Mouse (Mus musculus): Measurements from ENCODE around the gene Rcc1l. TPM values are rescaled to one million over a fixed set of nuclear protein-coding genes. Genes with fewer than 3 reads are reported as not detected.
A peak's percentile ranks its signal among the peaks of the same experiment; 100 is the strongest.

Rcc1l gene
- total RNA-seq, 2 experiments from 2014 or later, result 19.7 to 24.1 TPM

DNA sequence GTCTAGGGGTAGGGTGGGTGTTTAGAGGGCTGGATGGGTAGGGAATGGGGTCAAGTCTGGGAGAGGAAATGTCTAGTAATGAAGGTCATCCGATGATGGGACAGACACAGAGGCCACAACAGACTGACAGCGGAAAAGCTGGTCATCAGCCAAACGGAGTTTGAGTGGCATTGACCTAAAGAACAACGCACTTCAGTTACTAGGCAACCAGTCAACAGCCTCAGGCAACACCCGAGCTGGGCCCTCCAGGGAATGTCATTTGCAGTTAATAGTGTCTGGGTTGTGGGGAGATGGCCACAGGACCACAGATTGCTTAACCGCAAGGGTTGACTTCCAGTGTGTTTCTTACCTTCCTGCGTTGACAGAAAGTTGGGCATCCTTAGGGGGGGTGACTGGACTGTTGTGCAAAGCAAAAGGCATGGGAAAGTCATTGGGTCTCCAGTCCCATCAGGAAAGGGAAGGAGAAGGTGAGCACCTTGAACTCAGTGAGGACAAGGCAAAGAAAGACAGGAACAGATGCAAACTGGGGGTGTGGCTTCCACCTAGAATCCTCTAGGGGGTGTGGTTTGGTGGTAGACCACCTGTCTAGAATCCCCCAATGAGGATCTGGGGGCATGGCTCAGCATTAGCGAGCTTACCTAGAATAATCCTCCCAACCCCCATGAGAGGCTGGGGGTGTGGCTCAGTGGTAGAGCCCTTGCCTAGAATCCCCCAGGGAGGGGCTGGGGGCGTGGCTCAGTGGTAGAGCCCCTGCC, 55.3 kb downstream of the Rcc1l start:
- DNase-seq, result no peak
- intact Hi-C loops (cut with DNase I), result no loop called here

- intact Hi-C loops (cut with DNase I), result no loop called here
- no peak for DNase-seq
These were observed 56.4 kb downstream of the Rcc1l start for GRCm38 (mm10) chr5:134120135-134120534.

DNA sequence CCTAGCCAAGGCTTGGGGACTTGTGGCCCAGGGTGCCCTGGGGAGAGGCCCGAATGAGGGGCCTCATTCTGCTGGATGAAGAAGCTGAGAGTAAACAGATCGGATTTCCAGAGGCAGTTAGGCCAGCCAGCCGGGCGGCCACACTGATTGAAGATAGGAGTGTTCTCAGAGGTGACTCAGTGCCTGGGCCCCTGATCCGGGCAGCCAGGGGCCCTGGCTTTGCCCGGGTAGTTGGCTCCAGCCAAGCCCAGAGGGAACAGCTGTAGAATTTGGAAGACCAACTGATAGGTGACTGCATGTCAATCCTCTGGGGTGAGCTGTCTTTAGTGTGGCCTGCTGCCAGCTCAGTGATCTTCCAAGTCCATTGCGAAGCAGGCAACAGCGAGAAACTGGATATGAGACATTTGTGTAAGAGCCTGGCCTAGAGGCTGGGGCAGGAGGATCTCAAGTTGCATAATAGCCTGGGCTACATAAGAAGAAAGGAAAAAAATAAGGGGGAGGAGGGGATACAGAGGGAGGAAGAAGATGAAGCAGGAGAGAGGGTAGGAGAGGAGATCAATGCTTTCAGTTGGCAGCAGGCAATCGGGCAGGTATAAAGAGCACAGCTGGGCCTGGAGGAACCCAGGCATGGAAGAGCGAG, 57.0 kb downstream of the Rcc1l start:
- intact Hi-C loops (cut with DNase I), result no loop called here
- peak; percentile 61 to 72 for DNase-seq

- intact Hi-C loops (cut with DNase I), result no loop called here
- DNase-seq, result no peak
These were observed 57.7 kb downstream of the Rcc1l start for GRCm38 (mm10) chr5:134118798-134119407.

DNA sequence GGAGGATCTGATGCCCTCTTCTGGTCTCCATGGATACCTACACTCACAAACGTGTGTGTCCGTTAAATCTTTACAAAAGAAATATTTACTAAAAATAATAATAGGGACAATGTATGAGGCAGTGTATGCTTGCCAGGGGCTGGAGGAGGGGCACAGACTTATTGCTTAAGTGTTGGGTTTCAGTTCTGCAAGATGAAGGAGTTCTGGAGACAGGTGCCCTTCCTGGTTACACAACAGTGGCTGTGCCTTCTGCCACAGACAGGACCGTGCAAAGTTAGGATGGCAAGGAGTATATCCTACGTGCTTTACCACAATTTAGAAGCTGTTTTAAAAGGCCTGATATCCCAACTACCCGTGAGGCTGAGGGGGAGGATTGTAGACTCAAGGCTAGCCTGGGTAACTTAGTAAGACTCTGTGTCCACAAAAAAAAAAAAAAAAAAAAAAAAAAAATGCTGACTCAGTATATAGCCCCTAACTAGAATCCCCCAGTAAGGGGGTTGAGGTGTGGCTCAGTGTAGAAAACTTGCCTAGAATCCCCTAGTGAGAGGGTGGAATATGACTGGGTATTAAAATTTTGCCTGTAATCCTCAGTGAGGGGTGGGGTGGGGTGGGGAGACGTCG, 60.8 kb downstream of the Rcc1l start:
- intact Hi-C loops (cut with DNase I), result no loop called here
- DNase-seq, result no peak

GRCm38 (mm10) chr5:134114981-134115380, 61.6 kb downstream of the Rcc1l start:
- peak in 1 of 2 experiments; percentile 35 for DNase-seq
- intact Hi-C loops (cut with DNase I), result no loop called here

DNA sequence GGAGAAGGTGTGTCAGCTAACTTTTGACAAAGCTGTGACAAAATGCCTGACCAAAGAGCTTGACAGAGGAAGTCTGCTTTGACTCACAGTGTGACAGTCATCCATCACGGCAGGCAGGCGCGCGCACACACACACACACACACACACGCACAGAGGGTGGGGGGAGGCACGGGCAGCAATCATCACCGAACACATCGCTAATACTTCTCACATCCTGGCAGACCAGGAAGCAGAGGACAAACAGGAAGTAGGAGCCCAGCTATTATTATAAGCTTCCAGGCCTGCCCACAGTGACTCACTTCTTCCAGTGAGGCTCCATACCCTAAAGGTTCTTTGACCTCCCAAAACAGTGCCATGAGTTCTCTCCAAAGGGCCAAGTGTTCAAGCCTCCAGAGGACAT, 70.7 kb downstream of the Rcc1l start:
- intact Hi-C loops (cut with DNase I), result no loop called here

GRCm38 (mm10) chr5:134102720-134103119, 73.9 kb downstream of the Rcc1l start:
- intact Hi-C loops (cut with DNase I), result no loop called here
- no peak for DNase-seq

More for the DNA sequence above, 70.7 kb downstream of the Rcc1l start:
- DNase-seq, result no peak

DNA sequence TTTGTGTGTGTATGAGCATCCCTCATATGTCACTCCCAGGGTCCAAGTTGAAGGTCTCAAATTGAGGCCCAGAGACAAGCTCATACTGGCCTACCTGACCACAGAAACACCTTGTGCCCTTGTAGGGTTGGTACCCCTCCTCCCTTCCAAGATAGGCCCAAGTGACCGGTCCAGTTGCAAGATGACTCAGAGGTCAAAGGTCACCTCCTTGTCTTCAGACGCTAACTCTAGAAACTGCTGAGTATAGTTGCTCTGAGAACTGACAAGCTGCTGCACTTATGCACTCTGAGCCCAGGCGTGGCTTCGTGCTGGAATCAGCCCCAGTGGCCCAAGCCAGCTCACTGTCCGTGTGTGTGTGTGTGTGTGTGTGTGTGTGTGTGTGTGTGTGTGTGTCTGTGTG, 74.7 kb downstream of the Rcc1l start:
- intact Hi-C loops (cut with DNase I), result no loop called here
- no peak for DNase-seq

- DNase-seq, result no peak
- intact Hi-C loops (cut with DNase I), result no loop called here
These were observed 75.3 kb downstream of the Rcc1l start for GRCm38 (mm10) chr5:134101322-134101721.

DNA sequence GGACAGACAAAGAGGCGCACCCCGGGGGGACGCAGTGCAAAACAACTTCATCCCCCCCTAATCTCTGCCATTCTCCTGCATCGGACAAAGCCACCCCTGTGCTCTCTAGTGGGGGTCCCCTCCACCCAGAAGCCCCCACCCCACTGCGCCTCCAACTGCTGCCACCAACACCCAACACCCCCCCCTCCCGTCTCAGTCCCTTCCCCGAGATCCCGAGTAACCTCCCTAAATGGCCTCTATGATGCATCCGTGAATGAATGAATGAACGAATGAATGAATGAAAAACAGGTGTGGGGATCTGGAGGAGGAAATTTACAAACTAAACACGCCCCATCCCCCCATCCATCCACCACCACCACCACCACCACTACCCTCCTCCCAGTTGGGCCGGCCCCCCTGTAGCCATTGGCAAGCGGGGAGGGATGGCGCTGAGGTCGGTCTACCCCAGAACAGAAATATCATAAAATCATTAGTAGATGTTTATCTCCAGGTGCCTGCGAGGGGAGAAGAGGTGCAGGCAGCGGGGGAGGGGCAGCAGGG, 76.3 kb downstream of the Rcc1l start:
- intact Hi-C loops (cut with DNase I), result no loop called here
- DNase-seq, result no peak

GRCm38 (mm10) chr5:134099496-134100211, 76.9 kb downstream of the Rcc1l start, which contains the start of gene Castor2:
TSS of gene Castor2 (plus strand) at chr5:134099711.
- DNase-seq, result peak; percentile 90 to 92
- intact Hi-C loops (cut with DNase I), result no loop called here

DNA sequence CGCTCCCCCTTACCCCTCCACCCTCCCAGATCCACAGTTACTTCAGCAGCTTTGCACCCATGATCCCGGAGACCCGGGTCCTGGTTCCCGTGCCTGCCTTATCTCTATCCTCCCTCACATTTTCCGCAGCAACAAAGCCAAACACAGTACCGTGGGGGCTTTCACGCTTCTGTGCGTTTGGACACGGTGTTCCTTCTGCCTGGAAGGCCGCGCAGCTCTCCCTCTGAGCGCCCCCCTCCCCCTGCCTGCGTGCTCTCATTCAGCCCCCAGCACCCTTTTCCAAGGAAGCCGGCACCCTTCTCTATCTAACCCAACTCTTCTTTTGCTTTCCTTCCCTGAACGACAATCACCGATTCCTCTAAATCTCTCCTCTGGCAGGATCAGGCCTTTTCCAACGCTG, 77.6 kb downstream of the Rcc1l start:
- no peak for DNase-seq
- intact Hi-C loops (cut with DNase I), result no loop called here

DNA sequence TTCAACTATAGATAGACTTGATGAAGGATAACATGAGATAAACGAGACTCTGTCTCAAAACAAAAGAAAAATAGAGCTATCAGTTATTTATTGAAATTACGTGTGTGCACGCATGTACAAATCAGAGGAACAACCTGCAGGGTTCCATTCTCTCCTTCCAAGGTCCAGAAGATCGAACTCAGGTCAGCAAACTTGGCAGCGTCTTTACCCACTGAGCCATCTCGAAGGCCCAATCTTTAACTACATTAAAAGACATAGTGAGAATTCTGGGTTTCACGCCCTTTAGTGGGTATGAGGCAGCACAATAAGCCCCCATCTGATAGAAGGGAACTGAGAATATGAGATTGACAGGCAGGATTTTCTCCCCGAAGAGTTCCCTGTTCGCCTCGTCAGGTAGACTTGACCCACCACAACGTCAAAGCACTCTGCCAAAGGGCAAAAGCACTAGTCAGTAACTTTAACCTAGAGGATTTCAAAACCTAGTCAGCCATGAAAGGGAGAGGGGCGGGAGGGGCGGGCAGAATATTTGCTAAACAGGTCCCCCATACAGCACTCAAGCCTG, 78.2 kb downstream of the Rcc1l start:
- intact Hi-C loops (cut with DNase I), result no loop called here
- no peak for DNase-seq

Other genes with a start within 250 kb of the Rcc1l start
- gene Castor2, start 77.1 kb downstream of the Rcc1l start, total RNA-seq (2021), result 10 to 100 TPM; 37.2 to 47.7 TPM
- gene Gtf2ird2, start 7.2 kb upstream of the Rcc1l start, total RNA-seq (2021), result 1 to 10 TPM; 5.1 to 5.6 TPM
- 1 to 10 TPM; 1.9 to 2.5 TPM for gene Ncf1, start 52.9 kb upstream of the Rcc1l start, total RNA-seq (2021)
- gene Gtf2i, start 138.0 kb upstream of the Rcc1l start, total RNA-seq (2021), result 10 to 100 TPM; 95.3 to 98.5 TPM